Mouse (Mus musculus) small intestine, adult 2 months (tissue): ENCODE data around the gene Kif23.

ENCODE experiments used
- CTCF ChIP-seq: fragments of 200-500 bp; IDR thresholded peaks from 2 replicates; pipeline ENCODE4 v1.5.1; 2012; ENCODE audit warnings: low read depth, mild to moderate bottlenecking, control low read depth, inconsistent platforms, low read length, moderate library complexity, mixed read lengths; ENCODE audit not compliant: insufficient replicate concordance, insufficient read length; ENCODE audit errors: extremely low read depth
- POLR2A ChIP-seq: fragments of 200-500 bp; IDR thresholded peaks from 2 replicates; pipeline ENCODE4 v1.6.1; 2012; ENCODE audit warnings: low read depth, mild to moderate bottlenecking, control low read depth, inconsistent platforms, low read length, moderate library complexity

- TF ChIP-seq POLR2A (no peak), CTCF (no peak)
These were observed 74.7 kb downstream of the Kif23 start for GRCm38 (mm10) chr9:61871839-61872238.
